Mouse (Mus musculus): ENCODE data around the gene Dgkz. TPM values are rescaled to one million over a fixed set of nuclear protein-coding genes. Genes with fewer than 3 reads are reported as not detected.

The Dgkz gene
- total and polyA plus RNA-seq, 2 experiments from 2014 or later = 31.4 to 112 TPM

GRCm38 (mm10) chr2:91960459-91960858 lies 15.2 kb downstream of the Dgkz start:
- H3K9ac ChIP-seq = no peak overlapping the region
- no peak overlapping the region for H3K4me3 ChIP-seq (ENCODE audit: low read depth, low read length)
- ATAC-seq (no peak), DNase-seq (no peak)
- H3K27ac ChIP-seq (ENCODE audit: low read depth, low read length) = no peak overlapping the region
- no peaks in the 10 kb centered on the region for H3K36me3 ChIP-seq (ENCODE audit: insufficient read depth)
- peaks cover 8% of the 10 kb centered on the region for H3K4me1 ChIP-seq (ENCODE audit: insufficient read depth)
- no peaks in the 10 kb centered on the region for H3K9me3 ChIP-seq (ENCODE audit: low read length)
- no peaks in the 10 kb centered on the region for H3K27me3 ChIP-seq (ENCODE audit: insufficient read depth, low read length)
- no peak overlapping the region for H3K4me2 ChIP-seq (ENCODE audit: low read depth)
- no peak for TF ChIP-seq CTCF (IDR thresholded peaks at IDR 0.05; ENCODE audit: low read depth)
- 87% methylated on average over 5 of the region's 5 CpGs for WGBS

GRCm38 (mm10) chr2:91959544-91960410 lies 15.9 kb downstream of the Dgkz start:
- H3K4me1 ChIP-seq (ENCODE audit: insufficient read depth) = peaks cover 8% of the 10 kb centered on the region
- no peak overlapping the region for H3K27ac ChIP-seq (ENCODE audit: low read depth, low read length)

GRCm38 (mm10) chr2:91958701-91959457 lies 16.8 kb downstream of the Dgkz start:
- ATAC-seq (no peak), DNase-seq (no peak)
- TF ChIP-seq CTCF (IDR thresholded peaks at IDR 0.05; ENCODE audit: low read depth) = peak; percentile 76
- H3K27ac ChIP-seq (ENCODE audit: low read depth, low read length) = no peak overlapping the region
- H3K4me2 ChIP-seq (ENCODE audit: low read depth) = no peak overlapping the region
- WGBS = 50% methylated on average over 10 of the region's 10 CpGs
- peaks cover 8% of the 10 kb centered on the region for H3K4me1 ChIP-seq (ENCODE audit: insufficient read depth)
- no peaks in the 10 kb centered on the region for H3K36me3 ChIP-seq (ENCODE audit: insufficient read depth)
- H3K4me3 ChIP-seq (ENCODE audit: low read depth, low read length) = no peak overlapping the region
- H3K9ac ChIP-seq = no peak overlapping the region
- H3K27me3 ChIP-seq (ENCODE audit: insufficient read depth, low read length) = no peaks in the 10 kb centered on the region
- H3K9me3 ChIP-seq (ENCODE audit: low read length) = no peaks in the 10 kb centered on the region

More at GRCm38 (mm10) chr2:91959544-91960410, 15.9 kb downstream of the Dgkz start:
- ATAC-seq (no peak), DNase-seq (no peak)
- H3K9me3 ChIP-seq (ENCODE audit: low read length) = no peaks in the 10 kb centered on the region
- no peaks in the 10 kb centered on the region for H3K36me3 ChIP-seq (ENCODE audit: insufficient read depth)
- H3K4me3 ChIP-seq (ENCODE audit: low read depth, low read length) = no peak overlapping the region
- WGBS = 75% methylated on average over 11 of the region's 11 CpGs
- no peak for TF ChIP-seq CTCF (IDR thresholded peaks at IDR 0.05; ENCODE audit: low read depth)
- H3K4me2 ChIP-seq (ENCODE audit: low read depth) = no peak overlapping the region
- no peak overlapping the region for H3K9ac ChIP-seq
- no peaks in the 10 kb centered on the region for H3K27me3 ChIP-seq (ENCODE audit: insufficient read depth, low read length)

GRCm38 (mm10) chr2:91958049-91958448 lies 17.6 kb downstream of the Dgkz start:
- Histone ChIP-seq H3K4me3 (ENCODE audit: low read depth, low read length) (no peak overlapping the region), H3K36me3 (ENCODE audit: insufficient read depth) (no peaks in the 10 kb centered on the region), H3K9me3 (ENCODE audit: low read length) (no peaks in the 10 kb centered on the region), H3K27ac (ENCODE audit: low read depth, low read length) (no peak overlapping the region), H3K4me1 (ENCODE audit: insufficient read depth) (peaks cover 8% of the 10 kb centered on the region), H3K4me2 (ENCODE audit: low read depth) (no peak overlapping the region), H3K9ac (no peak overlapping the region; the same call in 1 of the 2 replicates), H3K27me3 (ENCODE audit: insufficient read depth, low read length) (no peaks in the 10 kb centered on the region)
- DNase-seq (no peak), ATAC-seq (no peak)
- TF ChIP-seq CTCF (IDR thresholded peaks at IDR 0.05; ENCODE audit: low read depth) = no peak
- 77% methylated on average over 8 of the region's 8 CpGs for whole genome bisulfite sequencing

GRCm38 (mm10) chr2:91957096-91957495 lies 18.6 kb downstream of the Dgkz start:
- DNase-seq (peak; percentile 62), ATAC-seq (peak; percentile 88)
- H3K27ac ChIP-seq (ENCODE audit: low read depth, low read length) = peak overlapping the region; percentile 66
- H3K9ac ChIP-seq = no peak overlapping the region
- H3K9me3 ChIP-seq (ENCODE audit: low read length) = no peaks in the 10 kb centered on the region
- no peak for TF ChIP-seq CTCF (IDR thresholded peaks at IDR 0.05; ENCODE audit: low read depth)
- H3K4me1 ChIP-seq (ENCODE audit: insufficient read depth) = peaks cover 2% of the 10 kb centered on the region; the same call in 1 of the 2 replicates
- H3K36me3 ChIP-seq (ENCODE audit: insufficient read depth) = no peaks in the 10 kb centered on the region
- H3K4me3 ChIP-seq (ENCODE audit: low read depth, low read length) = no peak overlapping the region
- H3K4me2 ChIP-seq (ENCODE audit: low read depth) = peak overlapping the region; percentile 17; the same call in 1 of the 2 replicates
- H3K27me3 ChIP-seq (ENCODE audit: insufficient read depth, low read length) = no peaks in the 10 kb centered on the region
- 15% methylated on average over 4 of the region's 4 CpGs for WGBS

GRCm38 (mm10) chr2:91955875-91956274 lies 19.8 kb downstream of the Dgkz start:
- no peak for TF ChIP-seq CTCF (IDR thresholded peaks at IDR 0.05; ENCODE audit: low read depth)
- 83% methylated on average over 6 of the region's 6 CpGs for WGBS
- no peak for ATAC-seq
- H3K27ac ChIP-seq (ENCODE audit: low read depth, low read length) = no peak overlapping the region
- H3K4me2 ChIP-seq (ENCODE audit: low read depth) = no peak overlapping the region
- peaks cover 2% of the 10 kb centered on the region; the same call in 1 of the 2 replicates for H3K4me1 ChIP-seq (ENCODE audit: insufficient read depth)
- H3K9ac ChIP-seq = no peak overlapping the region
- no peak for DNase-seq
- H3K4me3 ChIP-seq (ENCODE audit: low read depth, low read length) = no peak overlapping the region
- no peaks in the 10 kb centered on the region for H3K36me3 ChIP-seq (ENCODE audit: insufficient read depth)
- no peaks in the 10 kb centered on the region for H3K27me3 ChIP-seq (ENCODE audit: insufficient read depth, low read length)
- H3K9me3 ChIP-seq (ENCODE audit: low read length) = no peaks in the 10 kb centered on the region

All from forebrain, postnatal 0 days (tissue).